Mouse (Mus musculus): ENCODE results near the gene Spata7. TPM values are rescaled to one million over a fixed set of nuclear protein-coding genes. Genes with fewer than 3 reads are reported as not detected.

Spata7 gene
- polyA plus RNA-seq (2017; shearing (Covaris generic)), result 1 to 10 TPM; 1.1 to 5.3 TPM

GRCm38 (mm10) chr12:98627392-98628259 is at the start of gene Spata7:
Spata7 (plus strand) TSS chr12:98628157.

Other genes starting within 250 kb of the Spata7 start
- 1 to 10 TPM in 1 of 2 experiments, under 1 TPM in 1; 0.40 to 2.0 TPM for gene Kcnk10, start 49.8 kb upstream of the Spata7 start, polyA plus RNA-seq (2017; shearing (Covaris generic))
- gene Ptpn21, start 109.2 kb downstream of the Spata7 start, polyA plus RNA-seq (2017; shearing (Covaris generic)), result 1 to 10 TPM; 1.9 to 5.0 TPM
- 100 to 1,000 TPM; 131 to 139 TPM for gene Zc3h14, start 118.8 kb downstream of the Spata7 start, polyA plus RNA-seq (2017; shearing (Covaris generic))